Mouse (Mus musculus) hindbrain, embryonic 11.5 days (tissue): ENCODE measurements at regions not wholly inside any gene's neighbourhood (a gene's known extent, or its start where the extent isn't known, plus 50 kb on each side); places are given as distances from the start of the nearest gene placed in this dataset.
"Not testable (repeated sequence)": the region's sequence is repeated elsewhere in the genome, so short reads cannot be mapped to it uniquely, and the experiment has no call there.

ENCODE experiments used
- ATAC-seq: fragments of 200-750 bp; cut with Nextera tagmentation; 2 replicates; pipeline ENCODE4 v1.8.0; 2017; ENCODE audit warnings: mild to moderate bottlenecking, moderate TSS enrichment, moderate library complexity; ENCODE audit not compliant: low FRiP score
- DNase-seq: peaks from one replicate; pipeline ENCODE4 v3.0.0-alpha.2; 2015; ENCODE audit warnings: low spot score
- H3K27ac ChIP-seq: fragments of 300-500 bp; sonication (generic); 2 replicates; pipeline ENCODE4 v1.5.1; 2014; ENCODE audit warnings: mild to moderate bottlenecking, low read depth, low read length
- H3K27me3 ChIP-seq: fragments of 300-500 bp; sonication (generic); 2 replicates; pipeline ENCODE4 v1.6.1; 2014; ENCODE audit warnings: mild to moderate bottlenecking, low read length, moderate library complexity, mixed read lengths; ENCODE audit not compliant: control insufficient read depth, insufficient read depth
- H3K36me3 ChIP-seq: fragments of 300-500 bp; sonication (generic); 2 replicates; pipeline ENCODE4 v1.6.1; 2014; ENCODE audit warnings: mild to moderate bottlenecking, low read length, moderate library complexity, mixed read lengths; ENCODE audit not compliant: control insufficient read depth, insufficient read depth
- H3K4me1 ChIP-seq: fragments of 300-500 bp; sonication (generic); replicated peaks from 2 replicates; pipeline ENCODE4 v1.6.1; 2014; ENCODE audit warnings: low read length, mixed read lengths; ENCODE audit not compliant: control insufficient read depth, insufficient read depth
- H3K4me2 ChIP-seq: fragments of 300-500 bp; sonication (generic); replicated peaks from 2 replicates; pipeline ENCODE4 v1.6.1; 2014; ENCODE audit warnings: mild to moderate bottlenecking, low read depth, low read length
- H3K4me3 ChIP-seq: fragments of 300-500 bp; sonication (generic); 2 replicates; pipeline ENCODE4 v1.5.1; 2014; ENCODE audit warnings: low read depth, low read length
- H3K9ac ChIP-seq: fragments of 300-500 bp; sonication (generic); 2 replicates; pipeline ENCODE4 v1.6.1; 2014; ENCODE audit warnings: low read depth, low read length
- H3K9me3 ChIP-seq: fragments of 300-500 bp; sonication (generic); 2 replicates; pipeline ENCODE4 v1.6.1; 2016; ENCODE audit warnings: low read length; ENCODE audit not compliant: control insufficient read depth
- WGBS: fragments of 180-500 bp; shearing (Covaris S2); extraction: QIAGEN DNeasy Blood & Tissue Kit; methylation state at CpG from one replicate; pipeline ENCODE4 v1.1.7; 2014; 5-methylcytosine and 5-hydroxymethylcytosine counted together

GRCm38 (mm10) chr15:25230213-25230612 is 183.4 kb downstream of the Basp1 start:
- H3K36me3 ChIP-seq = no peaks in the 10 kb centered on the region
- H3K9me3 ChIP-seq = no peaks in the 10 kb centered on the region
- H3K4me1 ChIP-seq = no peaks in the 10 kb centered on the region
- no peak overlapping the region for H3K27ac ChIP-seq
- H3K4me3 ChIP-seq = no peak overlapping the region
- H3K27me3 ChIP-seq = no peaks in the 10 kb centered on the region
- no peak overlapping the region for H3K4me2 ChIP-seq
- no peak for ATAC-seq
- no peak overlapping the region for H3K9ac ChIP-seq
- 92% methylated on average over 4 of the region's 4 CpGs for WGBS
- DNase-seq = no peak

- Histone ChIP-seq H3K36me3 (no peaks in the 10 kb centered on the region), H3K27ac (no peak overlapping the region), H3K9me3 (no peaks in the 10 kb centered on the region), H3K4me2 (no peak overlapping the region), H3K4me1 (no peaks in the 10 kb centered on the region), H3K9ac (no peak overlapping the region), H3K27me3 (no peaks in the 10 kb centered on the region), H3K4me3 (no peak overlapping the region)
- WGBS = 91% methylated on average over 11 of the region's 11 CpGs
- ATAC-seq (no peak), DNase-seq (no peak)
Measured at GRCm38 (mm10) chr15:25229807-25230206, 183.8 kb downstream of the Basp1 start.

- Histone ChIP-seq H3K9ac (no peak overlapping the region), H3K27ac (no peak overlapping the region), H3K4me3 (no peak overlapping the region), H3K27me3 (no peaks in the 10 kb centered on the region), H3K4me2 (no peak overlapping the region), H3K9me3 (no peaks in the 10 kb centered on the region), H3K4me1 (no peaks in the 10 kb centered on the region), H3K36me3 (no peaks in the 10 kb centered on the region)
- DNase-seq = no peak
- 68% methylated on average over 7 of the region's 7 CpGs for WGBS
- no peak for ATAC-seq
Measured at GRCm38 (mm10) chr15:25227496-25227895, 186.1 kb downstream of the Basp1 start.

GRCm38 (mm10) chr15:25225936-25226335 is 187.6 kb downstream of the Basp1 start:
- H3K4me3 ChIP-seq = no peak overlapping the region
- H3K27ac ChIP-seq = no peak overlapping the region
- H3K36me3 ChIP-seq = no peaks in the 10 kb centered on the region
- no peak overlapping the region for H3K4me2 ChIP-seq
- WGBS = 28% methylated on average over 3 of the region's 3 CpGs
- H3K27me3 ChIP-seq = no peaks in the 10 kb centered on the region
- no peaks in the 10 kb centered on the region for H3K4me1 ChIP-seq
- DNase-seq (no peak), ATAC-seq (no peak)
- H3K9me3 ChIP-seq = no peaks in the 10 kb centered on the region
- H3K9ac ChIP-seq = no peak overlapping the region

GRCm38 (mm10) chr15:25225431-25225830 is 188.1 kb downstream of the Basp1 start:
- Histone ChIP-seq H3K4me3 (no peak overlapping the region), H3K27ac (no peak overlapping the region), H3K36me3 (no peaks in the 10 kb centered on the region), H3K9ac (no peak overlapping the region), H3K27me3 (no peaks in the 10 kb centered on the region), H3K9me3 (no peaks in the 10 kb centered on the region), H3K4me1 (no peaks in the 10 kb centered on the region), H3K4me2 (no peak overlapping the region)
- DNase-seq (no peak), ATAC-seq (no peak)
- 42% methylated on average over 3 of the region's 3 CpGs for WGBS

DNA sequence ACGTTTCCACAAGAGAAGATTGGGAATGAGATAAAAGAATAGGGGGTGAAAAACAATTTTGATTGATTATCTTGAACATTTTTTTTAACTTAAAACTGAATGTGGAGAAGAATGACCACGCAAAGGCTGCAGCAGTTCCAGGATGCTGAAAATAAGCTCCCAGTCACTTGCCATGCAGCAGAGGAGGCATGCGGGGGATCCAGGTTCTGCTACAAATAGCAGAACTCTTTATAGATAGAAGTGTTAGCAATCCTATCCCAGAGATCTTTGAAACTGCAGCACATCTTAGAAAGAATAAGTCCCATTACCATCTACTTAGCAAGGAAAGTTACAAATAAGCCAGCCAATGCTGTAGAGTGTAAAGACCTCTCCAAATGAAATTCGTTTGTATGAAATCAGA is 191.8 kb downstream of the Basp1 start:
- H3K36me3 ChIP-seq = no peaks in the 10 kb centered on the region
- no peaks in the 10 kb centered on the region for H3K27me3 ChIP-seq
- H3K9ac ChIP-seq = no peak overlapping the region
- no peak overlapping the region for H3K27ac ChIP-seq
- H3K4me3 ChIP-seq = no peak overlapping the region
- H3K4me2 ChIP-seq = no peak overlapping the region
- no peak for DNase-seq
- no peaks in the 10 kb centered on the region for H3K9me3 ChIP-seq
- H3K4me1 ChIP-seq = no peaks in the 10 kb centered on the region
- WGBS = 86% methylated on average over 4 of the region's 4 CpGs
- no peak for ATAC-seq

DNA sequence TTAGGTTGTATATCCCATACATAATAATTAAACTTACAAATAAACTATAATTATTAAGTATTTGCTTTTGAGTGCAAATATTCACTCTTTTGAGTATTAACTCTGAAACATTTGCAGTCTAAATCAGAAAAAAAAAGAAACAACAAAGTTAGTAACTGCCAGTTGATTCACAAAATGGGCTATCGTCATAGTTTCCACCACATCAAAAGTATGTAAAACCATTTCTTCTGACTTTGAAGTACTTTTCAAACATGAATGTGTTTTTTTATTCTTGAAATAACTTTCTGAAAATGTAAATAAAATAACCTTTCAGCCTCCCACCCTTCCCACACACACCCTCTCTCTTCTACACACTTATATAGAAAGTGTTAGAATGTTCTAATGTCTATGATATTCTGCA is 197.2 kb downstream of the Basp1 start:
- Histone ChIP-seq H3K4me3 (no peak overlapping the region), H3K4me1 (no peaks in the 10 kb centered on the region), H3K9me3 (no peaks in the 10 kb centered on the region), H3K9ac (no peak overlapping the region), H3K4me2 (no peak overlapping the region), H3K36me3 (no peaks in the 10 kb centered on the region), H3K27ac (no peak overlapping the region), H3K27me3 (no peaks in the 10 kb centered on the region)
- no peak for DNase-seq
- no peak for ATAC-seq
- WGBS = 96% methylated on average over 1 of the region's 1 CpGs

DNA sequence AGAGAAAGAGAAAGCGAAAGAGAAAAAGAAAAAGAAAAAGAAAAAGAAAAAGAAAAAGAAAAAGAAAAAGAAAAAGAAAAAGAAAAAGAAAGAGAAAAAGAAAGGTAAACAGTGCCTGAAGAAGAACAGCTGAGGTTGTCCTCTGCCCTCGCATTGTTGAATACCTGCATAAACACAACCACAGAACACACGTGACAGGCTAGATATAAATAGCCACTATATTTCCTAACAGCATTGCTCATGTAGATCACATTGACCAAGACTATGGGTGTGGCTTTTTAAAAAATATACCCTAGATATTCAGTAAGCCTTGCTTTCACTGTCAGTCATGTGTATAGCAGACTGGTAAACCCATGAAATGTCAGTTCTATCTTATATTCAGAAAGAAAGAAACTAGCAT is 211.5 kb downstream of the Basp1 start:
- Histone ChIP-seq H3K4me3 (no peak overlapping the region), H3K27ac (no peak overlapping the region), H3K27me3 (no peaks in the 10 kb centered on the region), H3K36me3 (no peaks in the 10 kb centered on the region), H3K4me2 (no peak overlapping the region), H3K9me3 (no peaks in the 10 kb centered on the region), H3K9ac (no peak overlapping the region), H3K4me1 (no peaks in the 10 kb centered on the region)
- ATAC-seq (no peak), DNase-seq (no peak)
- 94% methylated on average over 3 of the region's 3 CpGs for WGBS

DNA sequence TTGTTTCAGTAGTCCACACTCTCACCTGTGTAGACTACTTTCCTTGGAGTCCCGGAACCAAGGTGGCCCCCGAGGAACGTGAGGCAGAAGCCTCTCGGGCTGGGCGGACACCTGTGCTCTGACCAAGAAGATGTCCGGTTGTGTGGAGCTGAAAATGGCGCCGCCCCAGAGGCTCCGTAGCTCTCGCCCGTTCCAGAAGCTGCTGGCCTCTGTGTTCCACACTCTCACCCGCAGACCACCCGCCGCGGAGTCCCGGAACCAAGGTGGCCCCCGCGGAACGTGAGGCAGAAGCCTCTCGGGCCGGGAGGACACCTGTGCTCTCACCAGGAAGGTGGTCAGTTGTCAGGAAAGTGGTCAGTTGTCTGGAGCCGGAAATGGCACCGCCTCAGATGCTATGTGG is 213.3 kb downstream of the Basp1 start:
- H3K36me3 ChIP-seq = not testable (repeated sequence)

More for the DNA sequence above, 213.3 kb downstream of the Basp1 start:
- H3K9me3 ChIP-seq, H3K27ac ChIP-seq, H3K4me3 ChIP-seq, DNase-seq, ATAC-seq, H3K9ac ChIP-seq, H3K27me3 ChIP-seq, H3K4me1 ChIP-seq, H3K4me2 ChIP-seq: not testable (repeated sequence)
- 95% methylated on average over 20 of the region's 23 CpGs for WGBS
